Mouse (Mus musculus) brain, embryonic 14.5 days (tissue): ENCODE measurements around the gene Mcoln2.

Experiments used
- CTCF ChIP-seq: fragments of 200-500 bp; IDR thresholded peaks from 2 replicates; pipeline ENCODE4 v1.5.1; 2012; ENCODE audit warnings: inconsistent platforms, mild to moderate bottlenecking, moderate library complexity, borderline replicate concordance; ENCODE audit not compliant: insufficient read depth, insufficient read length; ENCODE audit errors: extremely low read depth
- POLR2A ChIP-seq: fragments of 200-500 bp; IDR thresholded peaks from 2 replicates; pipeline ENCODE4 v1.6.1; 2012; ENCODE audit warnings: mild to moderate bottlenecking, inconsistent platforms, borderline replicate concordance; ENCODE audit not compliant: poor library complexity, insufficient read depth, insufficient read length, severe bottlenecking; ENCODE audit errors: extremely low read depth

DNA sequence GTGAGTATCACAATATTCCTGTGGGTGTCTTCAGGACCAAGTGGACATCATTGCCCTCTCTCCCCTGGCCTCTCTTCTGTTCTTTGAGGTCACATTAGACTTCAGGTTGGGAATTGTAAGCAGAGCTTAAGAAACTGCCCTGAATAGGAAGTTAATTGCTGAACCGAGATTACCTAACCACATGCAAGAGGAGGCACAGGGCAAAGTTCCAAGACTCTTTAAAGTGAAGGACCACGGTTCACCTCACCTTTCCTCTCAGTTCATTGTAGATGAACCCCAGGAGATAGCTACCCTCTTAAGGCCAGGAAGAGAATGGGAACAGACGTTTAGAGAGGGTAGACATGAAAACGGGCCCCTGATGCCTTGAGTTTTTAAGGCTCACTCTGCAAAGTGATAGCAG is 74.6 kb downstream of the Mcoln2 start:
- TF ChIP-seq CTCF (no peak), POLR2A (no peak)
